Mouse (Mus musculus): ENCODE data around the gene Rnase13. TPM values are rescaled to one million over a fixed set of nuclear protein-coding genes. Genes with fewer than 3 reads are reported as not detected.
A peak's percentile ranks its signal among the peaks of the same experiment; 100 is the strongest.
"Not testable (repeated sequence)": the region's sequence is repeated elsewhere in the genome, so short reads cannot be mapped to it uniquely, and the experiment has no call there.

The Rnase13 gene
- total RNA-seq, 2 experiments from 2014 or later = not detected

- Histone ChIP-seq H3K27ac (peak overlapping the region; percentile 63), H3K4me3 (no peak overlapping the region)
- DNase-seq (ENCODE audit: extremely low spot score in 1 of 2, low spot score in 2 of 2) = peak; percentile 52 to 61
- no peak for TF ChIP-seq CTCF (IDR thresholded peaks at IDR 0.05)
- intact Hi-C loops (cut with DNase I) = loop anchor here (1.0 kb wide), 2 partner anchors 15 to 56 kb away; partner anchors contain the start of gene Ndrg2
These were observed 6.9 kb upstream of the Rnase13 start for GRCm38 (mm10) chr14:51929309-51929943.

- intact Hi-C loops (cut with DNase I); H3K27ac ChIP-seq; DNase-seq (ENCODE audit: extremely low spot score in 1 of 2, low spot score in 2 of 2); H3K4me3 ChIP-seq: not testable (repeated sequence)
These were observed 4.4 kb upstream of the Rnase13 start for GRCm38 (mm10) chr14:51926930-51927329.

GRCm38 (mm10) chr14:51923492-51923891 lies 919 bp upstream of the Rnase13 start:
- no peak for DNase-seq (ENCODE audit: extremely low spot score in 1 of 2, low spot score in 2 of 2)
- TF ChIP-seq CTCF (IDR thresholded peaks at IDR 0.05) = no peak
- H3K4me3 ChIP-seq = no peak overlapping the region
- H3K27ac ChIP-seq = no peak overlapping the region
- intact Hi-C loops (cut with DNase I) = no loop called here

- DNase-seq (ENCODE audit: extremely low spot score in 1 of 2, low spot score in 2 of 2) = no peak
- Histone ChIP-seq H3K4me3 (no peak overlapping the region), H3K27ac (peak overlapping the region; percentile 57; the same call in 1 of the 2 replicates)
- no peak for TF ChIP-seq CTCF (IDR thresholded peaks at IDR 0.05)
- intact Hi-C loops (cut with DNase I) = no loop called here
These were observed 337 bp upstream of the Rnase13 start for GRCm38 (mm10) chr14:51922910-51923309.

GRCm38 (mm10) chr14:51921759-51922570 lies 608 bp downstream of the Rnase13 start:
- no peak overlapping the region for H3K4me3 ChIP-seq
- peak; percentile 43 to 60 for DNase-seq (ENCODE audit: extremely low spot score in 1 of 2, low spot score in 2 of 2)
- intact Hi-C loops (cut with DNase I) = no loop called here
- peak overlapping the region; percentile 57 for H3K27ac ChIP-seq
- TF ChIP-seq CTCF (IDR thresholded peaks at IDR 0.05) = no peak

DNA sequence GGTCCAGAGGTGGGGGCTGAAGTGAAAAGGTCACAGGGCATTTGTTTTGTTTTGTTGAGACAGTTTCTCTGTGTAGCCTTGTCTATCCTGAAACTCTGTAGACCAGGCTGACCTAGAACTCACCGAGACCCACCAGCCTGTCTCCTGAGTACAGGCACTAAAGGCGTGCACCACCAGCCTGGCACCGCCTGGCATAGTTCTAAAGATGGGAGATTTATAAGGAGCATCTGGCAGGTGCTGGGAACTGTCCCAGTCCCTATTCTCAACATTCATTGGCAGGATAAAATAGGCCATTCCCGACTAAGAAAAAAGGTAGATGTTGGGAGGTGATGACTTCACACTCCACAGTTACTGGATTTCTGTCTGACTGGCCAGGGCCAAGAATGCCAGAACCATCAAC lies 3.6 kb downstream of the Rnase13 start:
- intact Hi-C loops (cut with DNase I) = no loop called here
- no peak for TF ChIP-seq CTCF (IDR thresholded peaks at IDR 0.05)

DNA sequence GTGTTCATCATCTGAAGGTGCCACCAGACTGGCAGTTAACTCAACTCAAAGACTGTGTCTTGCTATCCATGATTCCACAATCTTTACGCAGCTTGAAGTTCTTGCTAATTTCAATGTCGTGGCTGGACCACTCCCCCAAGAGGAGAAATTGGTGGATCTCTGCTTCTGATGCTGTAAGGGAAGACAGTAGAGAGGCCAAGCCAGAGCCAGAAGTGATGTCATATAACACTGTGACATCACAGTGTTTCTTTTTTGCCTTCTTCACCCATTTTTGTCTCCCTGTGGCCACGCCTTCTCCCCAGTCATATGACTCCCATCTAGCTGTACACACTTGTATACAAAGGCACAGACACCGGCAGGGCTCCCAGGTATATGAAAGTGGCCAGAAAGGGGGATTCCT lies 4.4 kb downstream of the Rnase13 start, which contains the start of gene Tppp2:
TSS of gene Tppp2 (plus strand) at position 301 of the 400 bp plus-strand sequence.
- TF ChIP-seq CTCF (IDR thresholded peaks at IDR 0.05) = no peak
- DNase-seq (ENCODE audit: extremely low spot score in 1 of 2, low spot score in 2 of 2) = no peak
- H3K4me3 ChIP-seq = no peak within 1 kb of the TSS
- intact Hi-C loops (cut with DNase I) = no loop called here
- no peak within 1 kb of the TSS for H3K27ac ChIP-seq

More for the DNA sequence above, 3.6 kb downstream of the Rnase13 start:
- Histone ChIP-seq H3K27ac (no peak overlapping the region), H3K4me3 (no peak overlapping the region)
- no peak for DNase-seq (ENCODE audit: extremely low spot score in 1 of 2, low spot score in 2 of 2)

DNA sequence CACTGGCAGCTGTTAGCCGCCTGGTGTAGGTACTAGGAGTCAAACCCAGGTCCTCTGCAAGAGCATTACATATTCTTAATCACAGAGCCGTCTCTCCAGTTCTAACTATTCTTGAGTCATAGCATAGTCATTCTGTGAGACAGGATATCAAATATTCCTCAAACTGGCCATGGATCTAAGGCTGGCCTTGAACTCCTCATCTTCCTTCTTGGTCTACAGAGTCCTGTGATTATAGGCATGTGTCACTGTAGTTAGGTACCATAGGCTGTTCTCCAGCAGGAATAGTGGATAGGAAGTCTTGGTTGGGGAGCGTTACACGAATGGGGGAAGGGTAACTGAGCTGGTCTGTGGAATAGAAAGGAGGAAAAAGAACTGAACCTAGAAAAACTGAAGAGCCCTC lies 6.0 kb downstream of the Rnase13 start:
- no peak for DNase-seq (ENCODE audit: extremely low spot score in 1 of 2, low spot score in 2 of 2)
- no peak overlapping the region for H3K27ac ChIP-seq
- no peak for TF ChIP-seq CTCF (IDR thresholded peaks at IDR 0.05)
- H3K4me3 ChIP-seq = no peak overlapping the region
- intact Hi-C loops (cut with DNase I) = no loop called here

DNA sequence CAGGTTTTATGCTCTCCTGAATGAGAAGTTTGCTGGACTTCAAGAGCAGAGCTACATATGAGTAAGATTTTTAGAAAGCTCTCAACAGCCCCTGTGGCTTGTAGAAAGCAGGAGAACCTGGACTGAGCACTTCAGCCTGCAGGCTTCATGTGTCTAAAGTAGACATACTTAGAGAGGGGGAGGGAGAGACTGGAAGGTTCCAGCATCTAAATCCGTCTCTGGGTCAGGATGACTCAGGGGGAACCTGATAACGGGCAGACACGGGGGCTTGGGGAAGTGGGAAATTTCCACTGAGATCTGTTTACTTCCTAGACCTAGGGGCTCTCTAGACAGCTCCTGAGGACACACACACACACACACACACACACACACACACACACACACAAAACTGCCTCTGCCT lies 7.5 kb downstream of the Rnase13 start:
- H3K4me3 ChIP-seq = no peak overlapping the region
- no peak for TF ChIP-seq CTCF (IDR thresholded peaks at IDR 0.05)
- peak overlapping the region; percentile 83 for H3K27ac ChIP-seq
- intact Hi-C loops (cut with DNase I) = no loop called here
- no peak for DNase-seq (ENCODE audit: extremely low spot score in 1 of 2, low spot score in 2 of 2)

DNA sequence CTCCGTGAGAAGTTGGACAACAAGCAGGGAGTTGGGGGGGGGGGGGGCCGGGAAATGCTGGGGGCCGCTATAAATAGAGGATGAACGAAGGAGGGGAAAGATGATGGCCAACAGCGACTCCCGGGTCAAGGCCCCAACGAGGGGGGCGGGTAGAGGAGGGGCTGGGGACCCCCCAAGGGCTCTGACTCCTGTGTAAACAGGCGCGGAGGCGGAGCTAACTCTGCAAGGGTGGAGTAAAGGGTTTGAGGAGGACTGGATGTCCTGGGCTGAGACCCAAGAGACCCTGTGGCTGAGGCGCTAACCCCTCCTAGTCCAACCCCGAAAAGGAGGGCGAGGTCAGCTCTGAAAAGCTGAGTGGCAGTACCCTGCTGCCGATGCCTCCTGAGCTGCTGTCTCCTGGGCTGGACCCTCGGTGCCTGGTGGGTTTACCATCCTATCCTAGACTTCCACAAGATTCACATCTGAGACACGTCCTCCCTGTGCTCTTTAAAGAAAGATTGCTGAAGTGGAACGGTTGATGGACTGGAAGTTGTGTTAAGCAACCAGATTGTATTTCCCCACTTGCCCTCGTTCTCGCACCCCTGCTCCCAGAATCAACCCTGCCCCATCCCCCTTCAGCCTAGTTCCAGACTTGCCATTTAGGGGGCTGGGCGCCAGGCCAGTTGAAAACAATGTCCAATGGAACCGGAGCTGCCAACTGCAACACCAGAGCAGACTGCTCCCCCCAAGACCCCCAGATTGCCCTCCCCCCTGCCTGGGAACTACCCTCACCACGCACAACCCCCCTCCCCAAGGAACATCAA lies 8.4 kb downstream of the Rnase13 start, which contains the start of gene Ndrg2:
TSS of gene Ndrg2 (minus strand) at position 199 of the 803 bp plus-strand sequence.
- intact Hi-C loops (cut with DNase I) = loop anchor here (1.0 kb wide), 1 partner anchor 15 kb away; no protein-coding TSS in a partner anchor
- peak; percentile 59 to 76 for DNase-seq (ENCODE audit: extremely low spot score in 1 of 2, low spot score in 2 of 2)
- Histone ChIP-seq H3K27ac (peak within 1 kb of the TSS; percentile 91), H3K4me3 (peak within 1 kb of the TSS; percentile 77)
- TF ChIP-seq CTCF (IDR thresholded peaks at IDR 0.05) = no peak

GRCm38 (mm10) chr14:51913062-51913959 lies 9.3 kb downstream of the Rnase13 start:
- intact Hi-C loops (cut with DNase I) = no loop called here
- TF ChIP-seq CTCF (IDR thresholded peaks at IDR 0.05) = no peak
- peak overlapping the region; percentile 77 for H3K4me3 ChIP-seq
- H3K27ac ChIP-seq = peak overlapping the region; percentile 91
- peak; percentile 57 to 74 for DNase-seq (ENCODE audit: extremely low spot score in 1 of 2, low spot score in 2 of 2)
